ENCODE assay signal across 30 mouse cellular contexts in the genomic region with DNA sequence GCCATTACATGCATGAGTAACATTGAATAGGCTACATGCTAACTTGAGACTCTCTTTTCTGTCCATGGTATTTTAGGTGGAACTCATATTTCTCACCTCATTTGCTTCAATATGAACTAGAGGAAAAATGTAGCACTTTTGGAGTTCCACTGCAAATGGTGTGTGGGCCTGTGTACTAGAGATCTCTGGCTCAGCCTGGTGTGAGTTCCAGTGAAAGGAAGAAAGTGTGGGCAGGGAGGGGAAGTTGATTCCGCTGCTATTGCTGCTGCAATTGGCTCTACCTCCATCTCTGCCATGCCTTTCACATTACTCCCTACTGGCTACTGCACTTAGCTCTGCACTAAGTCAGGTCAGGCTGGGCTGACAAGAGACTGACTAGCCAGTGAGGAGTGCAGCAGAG. TPM values are rescaled to one million over a fixed set of nuclear protein-coding genes. Genes with fewer than 3 reads are reported as not detected.
DNase-seq lines count a peak whose midpoint lies in the region; ATAC-seq lines count a peak whose summit lies in the region.
"Had no signal": no experiment of that assay in that cellular context is flagged by ENCODE, and none has a peak within 500 bp of the region (broad histone marks: within the 10 kb centered on the region; RNA-seq: fewer than 3 reads in every experiment).

No protein-coding gene starts in this region.

- H3K36me3 ChIP-seq in hindbrain, embryonic 14.5 days (replicated peaks; ENCODE audit: control insufficient read depth, insufficient read depth), result no peaks in the 10 kb centered on the region
- H3K36me3 ChIP-seq: embryonic facial prominence, embryonic 13.5 days; forebrain, embryonic 10.5 days; heart, embryonic 12.5 days; heart, embryonic 15.5 days; hindbrain, embryonic 10.5 days; hindbrain, embryonic 15.5 days had no signal

- no peaks in the 10 kb centered on the region for H3K9me3 ChIP-seq in hindbrain, embryonic 14.5 days (ENCODE audit: control insufficient read depth, low read length)
- H3K9me3 ChIP-seq: embryonic facial prominence, embryonic 13.5 days; forebrain, embryonic 10.5 days; forebrain, embryonic 13.5 days; heart, embryonic 12.5 days; heart, embryonic 15.5 days; hindbrain, embryonic 10.5 days; hindbrain, embryonic 15.5 days had no signal

- no peak overlapping the region for H3K27ac ChIP-seq in hindbrain, embryonic 14.5 days
- H3K27ac ChIP-seq: embryonic facial prominence, embryonic 13.5 days; forebrain, embryonic 10.5 days; forebrain, embryonic 13.5 days; gastrocnemius, adult 2 months; heart, embryonic 15.5 days; hindbrain, embryonic 10.5 days; hindbrain, embryonic 15.5 days had no signal

- H3K4me3 ChIP-seq in hindbrain, embryonic 14.5 days (replicated peaks; ENCODE audit: low read length), result no peak overlapping the region
- H3K4me3 ChIP-seq: embryonic facial prominence, embryonic 13.5 days; forebrain, embryonic 10.5 days; forebrain, embryonic 13.5 days; gastrocnemius, adult 2 months; heart, embryonic 12.5 days; heart, embryonic 15.5 days; hindbrain, embryonic 10.5 days; hindbrain, embryonic 15.5 days had no signal

- no peaks in the 10 kb centered on the region for H3K27me3 ChIP-seq in hindbrain, embryonic 14.5 days (ENCODE audit: control insufficient read depth, insufficient read depth, low read length)
- H3K27me3 ChIP-seq: embryonic facial prominence, embryonic 13.5 days; forebrain, embryonic 13.5 days; heart, embryonic 12.5 days; heart, embryonic 15.5 days; hindbrain, embryonic 15.5 days had no signal

- ATAC-seq in hindbrain, embryonic 14.5 days (ENCODE audit: low FRiP score), result no peak
- ATAC-seq: activated CD4-positive, CD25-positive, alpha-beta regulatory T cell, adult 4 months; CD4-positive, CD25-positive, alpha-beta regulatory T cell, adult 4 months; forebrain, embryonic 13.5 days; forebrain, embryonic 16.5 days; intestine, postnatal 0 days had no signal

- no peak overlapping the region for H3K4me2 ChIP-seq in hindbrain, embryonic 14.5 days (replicated peaks)
- H3K4me2 ChIP-seq: embryonic facial prominence, embryonic 13.5 days; forebrain, embryonic 13.5 days; heart, embryonic 12.5 days; heart, embryonic 15.5 days; hindbrain, embryonic 15.5 days had no signal

- H3K9ac ChIP-seq in hindbrain, embryonic 14.5 days, result no peak overlapping the region
- H3K9ac ChIP-seq: embryonic facial prominence, embryonic 13.5 days; forebrain, embryonic 13.5 days; heart, embryonic 12.5 days; heart, embryonic 15.5 days; hindbrain, embryonic 15.5 days had no signal

- no peaks in the 10 kb centered on the region for H3K4me1 ChIP-seq in hindbrain, embryonic 14.5 days (replicated peaks; ENCODE audit: control insufficient read depth, insufficient read depth, low read length)
- H3K4me1 ChIP-seq: embryonic facial prominence, embryonic 13.5 days; forebrain, embryonic 13.5 days; heart, embryonic 12.5 days; heart, embryonic 15.5 days; hindbrain, embryonic 10.5 days; hindbrain, embryonic 15.5 days had no signal

- WGBS in hindbrain, embryonic 14.5 days, result 65% methylated on average over 1 of the region's 1 CpGs

- DNase-seq in frontal cortex, postnatal 36 days (ENCODE audit: low spot score in 2 of 2), result peak; percentile 4 to 8
- DNase-seq in frontal cortex, postnatal 14 days (ENCODE audit: low spot score in 2 of 2), result no peak
- peak; percentile 55 for DNase-seq in Muller cell, postnatal 12 days (ENCODE audit: inconsistent ontology term)
- peak; percentile 63 for DNase-seq in brain, adult 2 months (ENCODE audit: low read depth, low spot score)
- DNase-seq in telencephalon, adult 2 months (ENCODE audit: low read depth, low spot score), result peak; percentile 19
- DNase-seq in hindbrain, embryonic 14.5 days (ENCODE audit: low spot score), result no peak
- DNase-seq: adrenal gland, postnatal 10 days; adrenal gland, postnatal 36 days; cerebellum, adult 11 months; cerebellum, adult 2 months; cerebellum, adult 9-11 months; cerebellum, postnatal 25 days; gastrocnemius, adult 2 months; gastrocnemius, postnatal 14 days; heart, adult 18-20 months; heart, postnatal 10 days; heart, postnatal 36 days had no signal

RNA-seq across cellular contexts. Expression of a gene that starts 45.7 kb away (rescaled TPM):
- 0.23 TPM in 1 of 2 replicates, not detected in the other for polyA plus RNA-seq in hindbrain, embryonic 14.5 days (2014; fragmentation: Nextera tagmentation; extraction: Ambion mirVana)
- polyA plus RNA-seq: C2C12; CD4-positive, CD25-positive, alpha-beta regulatory T cell, adult 4 months; cerebellum, adult 2 months; forebrain, embryonic 13.5 days; forebrain, embryonic 16.5 days; frontal cortex, adult 2 months had no signal

Comparison
In these comparisons a context has a peak if more than half of its experiments do, and no peak if none do; other contexts are left out.
1. DNase-seq: peak in frontal cortex, postnatal 36 days (2 of 2), Muller cell, postnatal 12 days (single experiment), brain, adult 2 months (single experiment) and telencephalon, adult 2 months (single experiment); none in frontal cortex, postnatal 14 days (0 of 2) and hindbrain, embryonic 14.5 days (single experiment).